ENCODE assay signal across 8 mouse cellular contexts in the genomic region with DNA sequence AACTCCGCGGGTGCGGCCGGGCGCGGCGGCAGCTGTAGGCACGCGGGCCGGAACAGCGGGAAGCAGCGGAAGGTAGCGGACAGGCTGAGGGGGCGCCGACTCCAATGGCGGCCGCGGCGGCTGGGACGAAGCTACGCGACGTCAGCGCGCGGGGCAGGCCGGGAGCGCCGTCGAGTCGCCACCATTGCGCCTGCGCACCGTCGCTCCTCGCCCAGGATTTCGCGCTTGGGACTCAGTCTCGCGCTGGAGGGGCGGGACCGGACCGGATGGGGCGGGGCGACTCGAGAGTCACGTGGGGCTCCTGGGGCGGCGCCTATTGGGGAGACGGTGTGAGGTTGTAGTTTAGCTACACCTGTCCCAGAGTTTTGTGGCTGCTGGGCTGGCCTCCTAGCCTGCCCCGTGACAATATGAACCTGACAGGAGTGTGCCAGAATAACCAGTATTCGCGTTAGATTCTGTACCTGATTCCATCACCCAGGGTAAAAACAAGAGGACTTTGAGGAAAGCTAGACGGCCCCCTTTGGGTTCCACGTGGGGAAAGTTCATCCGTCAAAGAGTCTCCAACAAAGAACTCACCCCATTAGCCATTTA. TPM values are rescaled to one million over a fixed set of nuclear protein-coding genes. Genes with fewer than 3 reads are reported as not detected.
DNase-seq lines count a peak whose midpoint lies in the region; ATAC-seq lines count a peak whose summit lies in the region.

Ythdf1 (minus strand) TSS at position 140 of the 591 bp plus-strand sequence.

- peaks cover 8% of the 10 kb centered on the region for H3K4me1 ChIP-seq in hindbrain, embryonic 14.5 days (replicated peaks; ENCODE audit: control insufficient read depth, insufficient read depth, low read length)

- peak within 1 kb of the TSS; percentile 95 for H3K4me2 ChIP-seq in hindbrain, embryonic 14.5 days (replicated peaks)

- peak; percentile 95 for ATAC-seq in hindbrain, embryonic 14.5 days (ENCODE audit: low FRiP score)

- H3K9me3 ChIP-seq in hindbrain, embryonic 14.5 days (ENCODE audit: control insufficient read depth, low read length), result no peaks in the 10 kb centered on the region

- H3K27ac ChIP-seq in hindbrain, embryonic 14.5 days, result peak within 1 kb of the TSS; percentile 76

- no peaks in the 10 kb centered on the region for H3K27me3 ChIP-seq in hindbrain, embryonic 14.5 days (ENCODE audit: control insufficient read depth, insufficient read depth, low read length)

- H3K36me3 ChIP-seq in hindbrain, embryonic 14.5 days (replicated peaks; ENCODE audit: control insufficient read depth, insufficient read depth), result peaks cover 30% of the 10 kb centered on the region

- H3K9ac ChIP-seq in hindbrain, embryonic 14.5 days, result peak within 1 kb of the TSS; percentile 99

- under 1% methylated on average over 45 of the region's 56 CpGs for WGBS in hindbrain, embryonic 14.5 days

- peak within 1 kb of the TSS; percentile 99 for H3K4me3 ChIP-seq in hindbrain, embryonic 14.5 days (replicated peaks; ENCODE audit: low read length)

- peak; percentile 96 for DNase-seq in R1 (ENCODE audit: low read depth, low spot score)
- peak; percentile 99 to 100 for DNase-seq in cerebellum, postnatal 25 days
- DNase-seq in frontal cortex, postnatal 25 days (ENCODE audit: low spot score in 2 of 2), result peak; percentile 86 to 93
- peak; percentile 97 for DNase-seq in hindbrain, embryonic 14.5 days (ENCODE audit: low spot score)
- DNase-seq in layer of hippocampus, postnatal 36 days, result peak; percentile 97 to 98
- peak; percentile 98 for DNase-seq in lung, postnatal 36 days
- DNase-seq in retina, postnatal 1 day, result peak; percentile 97
- DNase-seq in urinary bladder, adult 18-20 months (ENCODE audit: low spot score in 2 of 2), result peak; percentile 98 to 100

RNA-seq across cellular contexts. Expression of gene Ythdf1, which starts in this region (rescaled TPM):
- 50.0 and 56.6 TPM in 2 replicates for polyA plus RNA-seq in hindbrain, embryonic 14.5 days (2014; fragmentation: Nextera tagmentation; extraction: Ambion mirVana)
- 10 to 100 TPM; 52.3 to 52.4 TPM for total RNA-seq in layer of hippocampus, postnatal 36 days (2021)

Comparison
In these comparisons a context has a peak if more than half of its experiments do, and no peak if none do; other contexts are left out.
1. Peak in every context shown above with its lines: DNase-seq, ATAC-seq, H3K4me3 ChIP-seq and H3K27ac ChIP-seq.